Mouse (Mus musculus): Measurements from ENCODE around the gene Tbc1d10c.
A peak's percentile ranks its signal among the peaks of the same experiment; 100 is the strongest.

The Tbc1d10c gene

DNA sequence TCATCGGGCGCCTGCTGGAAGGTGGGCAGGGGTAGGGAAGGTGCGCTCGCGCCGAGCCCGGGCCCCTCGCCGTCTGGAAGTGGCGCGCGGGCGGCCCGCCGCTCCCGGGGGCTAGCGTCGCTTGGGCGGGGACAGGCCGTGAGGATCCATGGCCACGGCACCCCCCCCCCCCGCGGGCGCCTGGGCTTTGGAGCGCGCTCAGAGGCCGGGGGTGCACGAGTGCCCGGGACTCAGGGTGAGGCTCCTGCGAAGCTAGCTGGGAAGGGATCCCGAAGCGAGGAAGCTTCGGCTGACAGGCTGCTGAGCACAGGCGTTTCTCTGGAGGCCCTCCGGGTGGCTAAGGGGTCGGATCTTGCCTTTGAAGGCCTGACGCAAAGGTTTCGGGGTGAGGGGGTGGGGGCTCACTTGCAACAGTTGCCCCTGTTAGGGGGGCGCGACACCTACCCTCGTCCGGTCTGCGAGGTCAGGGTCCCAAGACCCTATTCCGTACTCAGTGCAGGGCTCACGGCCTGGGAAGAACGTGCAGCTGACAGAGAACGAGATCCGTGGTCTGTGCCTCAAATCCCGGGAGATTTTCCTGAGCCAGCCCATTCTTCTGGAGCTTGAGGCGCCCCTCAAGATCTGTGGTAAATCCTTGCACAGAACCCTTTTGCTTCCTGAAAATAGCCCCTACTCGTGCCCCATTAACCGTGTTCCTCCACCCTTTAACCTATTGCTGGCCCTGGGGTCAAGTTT, 1.3 kb upstream of the Tbc1d10c start:
- H3K36me3 ChIP-seq (ENCODE audit: insufficient read depth, low read length), result peaks cover 47% of the 10 kb centered on the region
- no peak for TF ChIP-seq POU5F1 (IDR thresholded peaks at IDR 0.05; ENCODE audit: borderline replicate concordance, low read length)
- no peak for TF ChIP-seq NANOG (IDR thresholded peaks at IDR 0.05; ENCODE audit: borderline replicate concordance, low read length)
- no peak for TF ChIP-seq CTCF (conservative IDR thresholded peaks at IDR 0.05; ENCODE audit: low read length)
- no peaks in the 10 kb centered on the region for H3K9me3 ChIP-seq (ENCODE audit: low read length)
- H3K27me3 ChIP-seq (ENCODE audit: insufficient read depth, low read length), result no peaks in the 10 kb centered on the region
- peaks cover 89% of the 10 kb centered on the region for H3K4me1 ChIP-seq (replicated peaks; ENCODE audit: low read depth, low read length)
- peak overlapping the region; percentile 98 for H3K4me3 ChIP-seq (replicated peaks; ENCODE audit: low read length)

DNA sequence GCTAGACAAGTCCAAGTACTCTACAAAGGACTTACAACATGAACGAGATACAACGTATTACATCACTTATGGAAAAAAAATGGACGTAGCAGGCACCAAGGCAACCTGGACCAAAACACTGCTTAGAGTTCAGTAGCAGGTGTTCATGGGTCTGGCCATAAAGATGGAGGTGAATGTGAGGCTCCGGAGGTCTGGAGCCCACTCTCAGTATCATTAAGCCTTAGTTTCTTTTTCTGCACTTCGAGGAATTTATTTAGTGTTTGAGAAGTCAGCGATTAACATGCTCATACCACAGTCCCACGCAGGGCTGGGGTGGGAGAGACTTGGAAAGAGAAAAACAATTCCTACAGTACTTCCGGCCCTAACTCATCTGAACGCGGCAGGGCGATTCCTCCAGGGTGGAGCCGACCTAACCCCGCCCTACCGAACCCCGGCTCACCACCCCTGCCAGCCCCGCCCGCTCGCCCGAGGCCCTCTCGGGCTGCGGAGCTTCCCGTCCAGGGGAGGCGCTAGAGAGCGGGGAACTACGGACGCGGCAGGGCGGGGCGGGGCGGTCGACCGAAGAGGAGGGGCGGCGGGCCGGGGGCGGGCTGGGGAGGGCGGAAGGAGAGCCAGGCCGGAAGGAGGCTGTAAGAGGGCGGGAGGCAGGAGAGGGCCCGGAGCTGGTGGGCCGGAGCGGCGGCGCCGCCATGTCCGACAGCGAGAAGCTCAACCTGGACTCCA, 605 bp upstream of the Tbc1d10c start, which contains the start of gene Ppp1ca:
Ppp1ca (plus strand) TSS at position 538 of the 723 bp plus-strand sequence.
- H3K9me3 ChIP-seq (ENCODE audit: low read length), result no peaks in the 10 kb centered on the region
- peaks cover 39% of the 10 kb centered on the region for H3K36me3 ChIP-seq (ENCODE audit: insufficient read depth, low read length)
- peak within 1 kb of the TSS; percentile 98 for H3K4me3 ChIP-seq (replicated peaks; ENCODE audit: low read length)
- H3K27me3 ChIP-seq (ENCODE audit: insufficient read depth, low read length), result no peaks in the 10 kb centered on the region
- peaks cover 82% of the 10 kb centered on the region for H3K4me1 ChIP-seq (replicated peaks; ENCODE audit: low read depth, low read length)
- TF ChIP-seq NANOG (IDR thresholded peaks at IDR 0.05; ENCODE audit: borderline replicate concordance, low read length) (no peak), CTCF (conservative IDR thresholded peaks at IDR 0.05; ENCODE audit: low read length) (no peak), POU5F1 (IDR thresholded peaks at IDR 0.05; ENCODE audit: borderline replicate concordance, low read length) (no peak)

DNA sequence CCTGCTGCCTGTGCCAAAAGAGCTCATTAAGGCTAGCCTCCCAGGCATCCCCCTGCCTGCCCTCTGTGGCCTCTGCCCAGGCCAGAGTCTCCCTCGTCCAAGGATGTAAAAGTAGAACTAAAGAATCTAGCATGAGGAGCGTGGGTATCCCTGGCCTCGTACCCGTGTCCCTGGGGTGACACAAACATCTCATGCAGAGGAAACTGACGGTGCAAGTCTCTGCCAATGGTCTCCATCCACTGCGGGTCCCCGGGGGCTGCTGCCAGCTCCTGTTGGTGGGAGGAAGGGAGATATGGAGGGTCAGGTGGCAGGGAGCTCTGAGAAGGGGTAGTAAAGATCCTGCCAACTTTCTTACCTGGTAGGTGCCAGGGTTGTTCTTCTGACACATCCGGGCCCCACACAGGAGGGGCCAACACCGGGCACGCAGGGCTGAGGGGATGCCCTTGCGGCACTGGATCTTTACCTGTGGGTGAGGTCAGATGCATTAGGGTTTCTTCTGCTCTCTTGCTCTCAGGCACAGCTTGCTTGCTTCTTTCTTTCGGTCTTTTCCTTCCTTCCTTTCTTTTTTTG, 1.9 kb downstream of the Tbc1d10c start:
- Histone ChIP-seq H3K9me3 (ENCODE audit: low read length) (no peaks in the 10 kb centered on the region), H3K27me3 (ENCODE audit: insufficient read depth, low read length) (no peaks in the 10 kb centered on the region)
- TF ChIP-seq CTCF (conservative IDR thresholded peaks at IDR 0.05; ENCODE audit: low read length), result no peak
- TF ChIP-seq NANOG (IDR thresholded peaks at IDR 0.05; ENCODE audit: borderline replicate concordance, low read length), result no peak
- TF ChIP-seq POU5F1 (IDR thresholded peaks at IDR 0.05; ENCODE audit: borderline replicate concordance, low read length), result no peak

DNA sequence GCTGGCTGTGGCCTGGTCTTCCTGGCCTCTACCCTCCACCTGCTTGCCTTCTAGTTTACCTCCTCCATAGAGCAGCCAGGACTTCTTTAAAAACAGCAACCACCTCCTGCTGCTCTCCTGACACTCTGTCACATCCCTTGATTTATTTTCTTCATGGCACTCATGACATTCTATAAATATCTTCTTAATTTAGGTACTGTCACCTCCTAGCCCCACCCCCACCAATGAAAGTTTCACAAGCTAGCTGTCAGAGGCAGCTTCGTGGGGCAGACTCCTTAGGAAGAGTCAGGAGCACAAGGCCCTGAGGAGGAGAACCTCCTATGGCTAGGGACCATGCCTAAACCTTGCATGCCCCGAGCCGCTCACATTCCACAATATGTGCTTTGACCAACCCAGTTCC, 3.8 kb downstream of the Tbc1d10c start:
- H3K4me3 ChIP-seq (replicated peaks; ENCODE audit: low read length), result no peak overlapping the region
- no peak for TF ChIP-seq CTCF (conservative IDR thresholded peaks at IDR 0.05; ENCODE audit: low read length)
- no peak for TF ChIP-seq NANOG (IDR thresholded peaks at IDR 0.05; ENCODE audit: borderline replicate concordance, low read length)
- TF ChIP-seq POU5F1 (IDR thresholded peaks at IDR 0.05; ENCODE audit: borderline replicate concordance, low read length), result no peak
- peaks cover 84% of the 10 kb centered on the region for H3K4me1 ChIP-seq (replicated peaks; ENCODE audit: low read depth, low read length)
- no peaks in the 10 kb centered on the region for H3K9me3 ChIP-seq (ENCODE audit: low read length)
- no peaks in the 10 kb centered on the region for H3K27me3 ChIP-seq (ENCODE audit: insufficient read depth, low read length)
- H3K36me3 ChIP-seq (ENCODE audit: insufficient read depth, low read length), result no peaks in the 10 kb centered on the region

More for the DNA sequence above, 1.9 kb downstream of the Tbc1d10c start:
- Histone ChIP-seq H3K4me3 (replicated peaks; ENCODE audit: low read length) (no peak overlapping the region), H3K36me3 (ENCODE audit: insufficient read depth, low read length) (peaks cover 14% of the 10 kb centered on the region), H3K4me1 (replicated peaks; ENCODE audit: low read depth, low read length) (peaks cover 82% of the 10 kb centered on the region)

DNA sequence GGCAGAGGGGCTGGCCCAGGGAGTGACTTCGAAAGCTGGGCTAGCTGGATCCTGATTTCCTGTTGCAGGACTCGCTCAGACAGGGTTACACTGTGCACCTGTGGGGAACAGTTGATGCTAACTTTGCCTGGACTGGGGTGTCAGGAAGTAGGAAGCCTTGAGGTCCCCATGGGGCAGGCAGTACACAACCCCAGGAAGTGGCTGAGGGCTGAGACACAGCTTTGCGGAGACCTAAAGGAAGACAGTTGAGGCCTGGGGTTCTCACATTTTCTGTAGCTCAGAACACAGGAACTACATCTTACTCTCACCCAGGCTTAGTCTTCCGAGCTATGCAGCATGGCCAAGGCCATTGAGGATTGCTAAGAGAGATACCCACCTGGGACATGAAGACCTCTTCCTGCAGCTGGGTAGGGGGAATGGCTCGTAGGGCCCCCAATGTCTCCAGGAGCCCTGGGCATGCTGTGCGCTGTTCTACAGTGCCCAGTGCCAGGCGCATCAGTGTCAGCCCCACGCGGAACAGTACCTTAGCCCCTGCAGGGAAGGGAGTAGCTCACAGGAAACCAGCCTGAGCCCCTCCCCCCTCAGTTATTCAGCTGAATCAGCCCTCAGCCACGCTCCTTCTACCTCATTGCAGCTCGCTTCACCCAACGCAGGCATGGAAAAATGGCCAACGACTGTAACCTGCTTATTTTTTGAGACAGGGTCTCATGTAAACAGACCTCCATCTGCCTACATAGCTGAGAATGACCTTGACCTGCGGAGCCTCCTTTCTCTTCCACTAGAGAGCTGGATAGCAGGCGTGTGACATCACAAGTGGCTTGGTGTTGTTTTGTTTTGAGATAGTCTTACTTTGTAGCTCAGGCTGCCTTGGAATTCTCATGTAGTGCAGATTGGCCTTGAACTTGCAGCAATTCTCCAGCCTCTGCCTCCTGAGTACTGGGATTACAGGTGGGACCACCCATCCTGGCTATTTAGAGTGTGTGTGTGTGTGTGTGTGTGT, 5.8 kb downstream of the Tbc1d10c start:
- TF ChIP-seq POU5F1 (IDR thresholded peaks at IDR 0.05; ENCODE audit: borderline replicate concordance, low read length) (no peak), CTCF (conservative IDR thresholded peaks at IDR 0.05; ENCODE audit: low read length) (no peak), NANOG (IDR thresholded peaks at IDR 0.05; ENCODE audit: borderline replicate concordance, low read length) (no peak; the same call in 1 of the 2 replicates)
- Histone ChIP-seq H3K4me3 (replicated peaks; ENCODE audit: low read length) (peak overlapping the region; percentile 62), H3K4me1 (replicated peaks; ENCODE audit: low read depth, low read length) (peaks cover 81% of the 10 kb centered on the region)

DNA sequence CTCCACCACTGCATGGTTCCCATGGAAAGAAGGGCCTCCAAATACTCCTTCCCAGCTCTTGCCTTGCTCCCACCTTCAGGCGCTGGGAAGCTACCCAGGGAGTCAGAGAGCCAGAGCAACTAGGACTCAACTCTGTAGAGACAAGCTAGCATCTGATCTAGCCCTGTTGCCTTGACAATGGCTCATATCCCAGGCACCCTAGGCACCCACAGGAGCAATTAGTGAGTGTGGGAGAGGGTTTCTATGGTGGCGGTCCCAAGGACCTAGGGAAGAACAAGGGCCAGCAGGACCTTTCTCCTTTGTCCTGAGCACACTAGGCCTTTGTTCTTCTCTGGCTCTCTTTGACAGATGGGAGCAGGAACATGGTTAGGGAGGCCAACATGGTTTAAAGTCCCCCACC, 7.4 kb downstream of the Tbc1d10c start:
- H3K9me3 ChIP-seq (ENCODE audit: low read length), result no peaks in the 10 kb centered on the region
- H3K27me3 ChIP-seq (ENCODE audit: insufficient read depth, low read length), result no peaks in the 10 kb centered on the region
- H3K4me1 ChIP-seq (replicated peaks; ENCODE audit: low read depth, low read length), result peaks cover 67% of the 10 kb centered on the region
- TF ChIP-seq NANOG (IDR thresholded peaks at IDR 0.05; ENCODE audit: borderline replicate concordance, low read length), result no peak
- TF ChIP-seq POU5F1 (IDR thresholded peaks at IDR 0.05; ENCODE audit: borderline replicate concordance, low read length), result no peak
- TF ChIP-seq CTCF (conservative IDR thresholded peaks at IDR 0.05; ENCODE audit: low read length), result no peak
- H3K4me3 ChIP-seq (replicated peaks; ENCODE audit: low read length), result no peak overlapping the region
- H3K36me3 ChIP-seq (ENCODE audit: insufficient read depth, low read length), result no peaks in the 10 kb centered on the region

More for the DNA sequence above, 5.8 kb downstream of the Tbc1d10c start:
- no peaks in the 10 kb centered on the region for H3K36me3 ChIP-seq (ENCODE audit: insufficient read depth, low read length)
- H3K27me3 ChIP-seq (ENCODE audit: insufficient read depth, low read length), result no peaks in the 10 kb centered on the region
- no peaks in the 10 kb centered on the region for H3K9me3 ChIP-seq (ENCODE audit: low read length)

DNA sequence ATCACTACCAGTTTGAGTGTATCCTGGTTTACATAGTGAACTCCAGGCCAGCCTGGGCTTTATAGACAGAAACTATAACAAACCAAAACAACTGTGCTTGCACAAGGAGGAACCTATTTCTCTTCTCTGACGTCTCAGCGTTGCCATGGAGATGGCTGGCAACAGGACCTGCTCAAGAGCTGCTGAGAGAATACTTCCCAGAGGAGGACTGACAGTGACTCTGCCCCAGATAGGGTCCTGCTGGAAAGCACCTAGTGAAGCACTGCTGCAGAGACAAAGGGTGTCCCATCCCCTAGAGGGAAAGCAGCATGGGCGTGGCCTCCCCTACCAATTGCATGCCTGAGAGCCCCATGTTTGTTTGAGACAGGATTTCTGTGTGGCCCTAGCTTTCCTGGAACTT, 9.2 kb downstream of the Tbc1d10c start:
- peaks cover 57% of the 10 kb centered on the region for H3K4me1 ChIP-seq (replicated peaks; ENCODE audit: low read depth, low read length)
- H3K36me3 ChIP-seq (ENCODE audit: insufficient read depth, low read length), result no peaks in the 10 kb centered on the region
- no peaks in the 10 kb centered on the region for H3K9me3 ChIP-seq (ENCODE audit: low read length)
- peaks cover under 1% of the 10 kb centered on the region; the same call in 1 of the 2 replicates for H3K27me3 ChIP-seq (ENCODE audit: insufficient read depth, low read length)
- TF ChIP-seq CTCF (conservative IDR thresholded peaks at IDR 0.05; ENCODE audit: low read length) (no peak), NANOG (IDR thresholded peaks at IDR 0.05; ENCODE audit: borderline replicate concordance, low read length) (no peak), POU5F1 (IDR thresholded peaks at IDR 0.05; ENCODE audit: borderline replicate concordance, low read length) (no peak)
- no peak overlapping the region for H3K4me3 ChIP-seq (replicated peaks; ENCODE audit: low read length)
